Mouse (Mus musculus) left cerebral cortex, postnatal 36 days (tissue): Measurements from ENCODE around the gene Adgrv1. TPM values are rescaled to one million over a fixed set of nuclear protein-coding genes. Genes with fewer than 3 reads are reported as not detected.

Experiments
- DNase-seq, 2 experiments: peaks; one replicate each; pipeline ENCODE4 v3.0.0; 2021 to 2022; ENCODE audit warnings: low spot score in 2 of 2, mixed read lengths in 1 of 2
- intact Hi-C: fragments of 180-260 bp; cut with DNase I; formaldehyde crosslinking; loops from one replicate; pipeline ENCODE4 v1.15.1; 2025
- total RNA-seq, 2 experiments: library from RNA; stranded (reverse); gene quantifications; 2 replicates each; pipeline ENCODE4 v1.2.3; 2021

Gene Adgrv1
- total RNA-seq, 2 experiments from 2014 or later: 1.4 to 1.6 TPM

DNA sequence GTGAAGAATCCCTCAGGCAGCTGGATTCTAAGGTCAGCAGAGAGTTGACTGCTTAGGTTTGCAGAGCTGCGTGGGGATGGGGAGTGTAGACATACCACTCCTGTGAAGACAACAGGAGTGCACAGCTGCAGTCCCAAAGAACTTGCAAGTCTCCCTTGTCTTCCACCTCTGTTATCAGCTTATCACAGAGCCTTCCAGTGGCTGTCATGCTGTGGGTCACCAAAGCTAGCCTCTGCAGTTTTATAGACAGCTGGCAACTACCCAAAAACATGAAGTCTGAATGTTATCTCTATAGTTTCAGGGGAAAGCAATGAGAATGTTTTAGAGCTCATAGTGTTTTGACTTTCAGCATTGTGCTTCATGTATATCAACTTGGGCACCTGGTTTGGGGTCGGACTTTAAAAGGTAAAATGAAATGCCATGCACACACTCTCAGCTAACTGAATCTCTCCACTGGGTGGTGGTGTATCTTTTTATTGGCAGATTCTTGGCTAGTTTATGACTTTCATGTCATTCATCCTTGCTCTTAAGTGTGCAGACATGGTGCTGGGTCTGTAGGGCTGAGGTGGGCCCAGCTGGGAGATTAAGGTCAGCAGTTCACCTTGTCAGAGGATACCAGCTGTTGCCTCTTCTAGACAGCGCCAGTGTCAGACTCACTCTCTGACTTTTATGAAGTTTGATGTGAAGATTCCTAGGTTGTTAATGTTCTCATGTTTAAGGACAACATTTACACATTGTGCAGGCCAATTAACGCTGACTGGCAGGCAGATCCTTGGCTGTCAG, 502.0 kb downstream of the Adgrv1 start:
- no peak for DNase-seq
- intact Hi-C loops: no loop called here

DNA sequence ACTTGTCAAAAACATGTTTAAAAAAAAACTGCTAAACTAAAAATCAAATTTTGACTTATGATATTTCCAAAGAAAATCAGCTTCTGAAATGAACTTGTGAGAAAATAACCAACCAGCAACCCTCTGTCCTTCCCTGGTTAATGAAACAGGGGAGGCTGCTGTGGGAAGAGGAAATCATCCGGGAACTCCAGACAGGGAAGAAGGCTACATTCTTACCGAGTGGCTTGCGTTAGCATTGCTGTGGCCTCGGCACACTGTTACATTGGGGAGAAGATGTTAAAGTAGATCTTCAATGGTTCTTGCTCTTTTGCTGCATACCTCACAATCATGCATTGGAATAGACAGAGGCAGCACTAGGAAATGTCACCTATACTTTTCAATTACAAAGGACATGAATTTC, 507.1 kb downstream of the Adgrv1 start:
- no peak for DNase-seq
- intact Hi-C loops: no loop called here

DNA sequence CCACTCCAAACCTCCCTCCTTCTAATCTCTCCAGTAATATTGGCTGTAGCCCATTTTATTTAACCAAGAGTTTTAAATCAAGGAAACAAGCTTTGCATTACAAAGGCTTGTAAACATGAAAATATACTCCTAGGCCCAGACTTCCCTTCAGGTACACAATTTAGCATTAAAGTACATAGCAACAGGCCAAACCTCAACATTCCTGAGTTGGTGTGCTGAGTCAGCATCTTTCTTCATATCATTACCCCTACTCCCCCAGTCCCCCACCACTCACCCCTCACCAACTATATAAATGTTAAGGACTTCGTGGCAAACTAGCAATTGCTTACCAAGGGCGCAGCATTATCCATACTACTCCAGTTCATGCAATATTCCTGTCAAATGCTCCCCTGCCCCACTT, 510.7 kb downstream of the Adgrv1 start:
- intact Hi-C loops: no loop called here
- no peak for DNase-seq

DNA sequence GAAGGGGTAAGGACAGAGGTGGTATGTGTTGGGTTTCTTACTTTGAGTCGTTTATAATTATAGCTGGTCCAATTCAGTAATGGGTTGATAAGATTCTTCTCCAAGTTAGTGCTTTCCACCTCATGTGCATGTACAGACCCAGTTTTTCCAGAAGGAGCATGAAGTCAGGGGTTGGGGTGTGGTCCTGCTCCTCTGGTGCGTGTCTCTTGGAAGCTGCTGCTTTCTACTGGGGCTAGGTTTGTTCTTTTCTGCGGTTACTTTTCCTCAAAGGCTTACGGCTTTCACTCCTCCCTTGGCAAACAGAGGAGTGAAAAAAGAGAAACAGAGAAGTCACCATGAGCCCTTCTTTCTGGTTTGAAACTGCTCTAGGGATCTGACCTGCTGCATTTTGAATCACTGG, 522.5 kb downstream of the Adgrv1 start:
- intact Hi-C loops: no loop called here
- no peak for DNase-seq

DNA sequence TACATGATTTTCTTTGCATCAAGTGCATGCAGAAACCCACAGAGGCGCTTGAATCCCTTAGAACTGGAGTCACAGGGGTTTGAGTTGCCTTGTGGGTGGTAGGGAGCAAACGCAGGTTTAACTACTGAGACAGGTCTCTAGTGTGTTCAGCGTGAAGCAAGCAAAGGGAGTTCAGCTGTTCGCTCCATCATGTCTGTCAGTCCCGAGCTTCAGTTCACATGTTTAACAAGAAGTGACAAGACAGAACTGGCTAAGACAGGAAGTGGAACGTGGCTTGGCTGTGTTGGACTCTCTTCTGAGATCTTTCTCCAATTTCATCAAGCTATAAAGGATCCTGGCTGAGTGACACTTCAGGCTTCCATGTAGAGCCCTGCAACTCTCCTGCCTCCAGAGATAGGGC, 523.3 kb downstream of the Adgrv1 start:
- no peak for DNase-seq
- intact Hi-C loops: no loop called here

DNA sequence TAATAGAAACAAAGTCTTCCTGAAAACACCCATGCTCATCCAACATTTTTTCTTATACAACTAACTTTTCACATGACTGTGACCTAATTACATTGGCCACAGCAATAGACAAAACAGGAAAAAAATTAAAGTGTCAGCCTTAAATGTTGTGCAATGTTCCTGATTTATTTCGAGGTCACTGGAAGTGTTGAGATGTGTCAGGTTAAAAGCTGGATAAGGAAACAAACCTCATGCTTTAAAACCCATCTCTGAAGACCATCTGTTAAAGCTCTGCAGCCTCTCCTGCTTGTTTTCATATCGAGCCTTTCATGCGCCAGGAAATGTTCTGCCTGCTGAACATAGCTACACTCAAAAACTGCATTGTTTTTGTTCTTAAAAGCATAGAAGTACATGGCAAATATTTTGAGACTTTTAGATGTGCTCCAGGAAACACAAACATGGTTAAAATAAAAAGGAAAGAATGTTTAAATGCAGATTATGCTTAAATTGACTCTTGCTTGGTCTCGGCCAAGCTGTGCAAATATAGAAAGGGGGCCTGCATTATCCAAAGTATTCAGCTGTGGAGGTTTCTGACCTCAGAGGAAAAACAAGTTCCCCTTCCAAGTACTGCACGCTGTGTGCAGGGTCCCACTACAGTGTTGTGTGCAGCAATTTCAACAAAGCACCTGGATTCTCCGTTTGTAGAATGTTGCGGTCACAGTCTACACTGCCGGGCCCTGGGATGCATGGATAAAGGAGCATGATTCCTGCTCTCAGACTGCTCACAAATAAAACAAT, 524.2 kb downstream of the Adgrv1 start:
- intact Hi-C loops: no loop called here
- no peak for DNase-seq

DNA sequence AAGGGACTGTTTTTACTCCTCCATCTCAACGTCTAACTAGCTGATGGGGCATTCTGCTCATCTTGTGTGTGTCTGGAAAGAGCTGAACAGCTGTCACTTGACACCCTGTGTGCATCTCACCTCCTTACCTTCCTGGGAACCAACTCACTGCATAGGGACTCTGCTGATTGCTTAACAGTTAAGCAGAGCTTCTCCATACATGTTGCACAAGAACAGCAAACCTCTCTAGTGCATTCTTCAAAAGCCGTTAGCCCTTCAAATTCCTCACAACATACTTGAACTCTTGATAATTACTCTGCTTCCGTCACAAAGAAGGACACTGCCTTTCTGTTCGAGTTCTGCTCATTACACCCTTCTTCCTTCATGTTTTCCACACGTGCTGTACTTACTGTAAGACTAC, 525.5 kb downstream of the Adgrv1 start:
- no peak for DNase-seq
- intact Hi-C loops: no loop called here

DNA sequence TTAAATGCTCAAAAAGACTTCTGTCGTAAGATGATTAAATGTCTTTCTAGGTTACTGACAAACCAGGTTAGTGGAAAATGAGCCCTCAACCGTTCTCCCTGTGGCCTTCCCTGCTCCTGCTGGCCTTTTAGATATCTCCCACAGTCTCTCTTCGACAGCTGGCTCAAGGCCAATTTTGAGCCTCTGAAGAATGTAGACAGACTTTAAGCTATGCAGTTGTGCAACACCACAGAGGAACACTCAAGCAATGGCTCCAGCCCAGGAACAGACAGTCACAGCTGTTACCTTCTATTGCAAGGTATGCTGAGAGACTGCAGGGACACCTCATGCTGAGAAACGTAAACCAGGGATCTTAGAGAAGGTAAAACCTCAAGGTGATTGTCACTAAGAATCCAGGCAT, 529.2 kb downstream of the Adgrv1 start:
- intact Hi-C loops: no loop called here
- no peak for DNase-seq

DNA sequence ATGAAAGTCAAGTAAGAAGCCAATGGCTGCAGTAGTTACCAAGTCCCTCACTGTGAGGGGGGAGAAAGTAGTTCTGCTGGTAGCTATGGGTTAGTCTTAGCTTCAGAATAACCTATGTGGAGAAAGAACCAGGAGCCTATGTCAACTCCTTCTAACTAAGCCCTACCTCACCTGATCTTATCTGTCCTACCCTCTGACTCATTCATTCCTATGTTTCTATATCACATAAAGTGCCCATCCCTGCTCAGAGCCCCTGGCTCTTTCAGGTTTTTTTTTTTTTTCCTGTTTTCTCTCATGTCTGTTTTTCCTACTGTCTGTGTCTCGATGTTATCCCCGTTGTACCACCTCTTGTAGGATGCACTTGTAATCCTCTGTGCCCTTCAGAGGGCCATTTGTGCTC, 536.5 kb downstream of the Adgrv1 start:
- DNase-seq: no peak
- intact Hi-C loops: no loop called here

DNA sequence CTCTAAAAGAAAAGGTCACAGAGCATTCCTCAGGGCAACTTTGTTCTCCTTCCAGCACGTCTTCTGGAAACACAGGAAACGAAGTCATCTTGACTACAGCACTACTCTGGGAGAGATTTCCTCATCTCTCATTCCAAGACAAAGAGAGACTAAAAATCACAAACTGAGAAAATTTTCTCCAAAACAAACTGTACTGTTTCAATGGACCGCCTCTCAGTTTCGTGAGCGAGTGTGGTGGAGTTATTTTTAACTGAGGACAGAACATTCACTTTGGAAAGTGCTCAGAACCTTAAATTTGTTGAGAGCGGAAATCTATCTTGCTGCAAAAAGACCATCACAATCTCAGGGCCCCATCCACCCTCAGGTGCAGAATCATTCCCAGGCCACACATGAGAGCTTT, 538.4 kb downstream of the Adgrv1 start:
- intact Hi-C loops: no loop called here
- DNase-seq: peak; percentile 19 to 22

DNA sequence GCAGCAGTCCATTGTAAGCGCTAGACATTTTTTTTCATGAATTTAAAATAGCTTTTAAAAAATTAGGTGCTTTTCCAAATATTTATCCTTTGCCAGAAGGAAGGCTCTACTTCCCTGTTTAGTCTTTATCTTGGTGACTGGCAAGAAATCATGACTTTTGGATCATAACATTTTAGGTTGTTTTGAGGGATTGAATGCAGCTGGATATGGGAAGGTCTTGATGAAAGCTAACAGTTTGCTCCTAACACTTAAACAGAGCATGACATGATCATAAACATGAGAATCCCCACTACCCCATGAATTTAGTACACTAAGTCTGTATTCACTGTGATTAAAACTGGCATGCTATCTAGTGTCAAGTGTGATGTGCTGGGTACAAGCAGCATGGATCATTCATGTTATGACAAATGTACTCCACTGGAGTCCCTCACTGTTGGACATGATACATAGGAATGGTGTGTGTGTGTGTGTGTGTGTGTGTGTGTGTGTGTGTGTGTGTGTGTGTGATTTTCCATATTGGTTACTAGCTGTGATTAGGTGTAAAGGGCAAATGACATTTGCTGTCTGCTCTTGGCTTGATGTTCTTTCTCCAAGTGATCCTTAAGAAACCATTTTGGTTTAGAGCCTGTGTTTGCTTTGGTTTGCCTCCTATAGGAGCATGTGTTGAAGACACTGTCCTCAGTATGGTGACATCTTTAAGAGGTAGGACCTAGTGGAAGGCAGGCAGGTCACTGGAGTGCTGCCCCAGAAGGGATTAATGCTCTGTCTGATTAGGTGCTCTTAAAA, 542.7 kb downstream of the Adgrv1 start:
- intact Hi-C loops: no loop called here
- no peak for DNase-seq

DNA sequence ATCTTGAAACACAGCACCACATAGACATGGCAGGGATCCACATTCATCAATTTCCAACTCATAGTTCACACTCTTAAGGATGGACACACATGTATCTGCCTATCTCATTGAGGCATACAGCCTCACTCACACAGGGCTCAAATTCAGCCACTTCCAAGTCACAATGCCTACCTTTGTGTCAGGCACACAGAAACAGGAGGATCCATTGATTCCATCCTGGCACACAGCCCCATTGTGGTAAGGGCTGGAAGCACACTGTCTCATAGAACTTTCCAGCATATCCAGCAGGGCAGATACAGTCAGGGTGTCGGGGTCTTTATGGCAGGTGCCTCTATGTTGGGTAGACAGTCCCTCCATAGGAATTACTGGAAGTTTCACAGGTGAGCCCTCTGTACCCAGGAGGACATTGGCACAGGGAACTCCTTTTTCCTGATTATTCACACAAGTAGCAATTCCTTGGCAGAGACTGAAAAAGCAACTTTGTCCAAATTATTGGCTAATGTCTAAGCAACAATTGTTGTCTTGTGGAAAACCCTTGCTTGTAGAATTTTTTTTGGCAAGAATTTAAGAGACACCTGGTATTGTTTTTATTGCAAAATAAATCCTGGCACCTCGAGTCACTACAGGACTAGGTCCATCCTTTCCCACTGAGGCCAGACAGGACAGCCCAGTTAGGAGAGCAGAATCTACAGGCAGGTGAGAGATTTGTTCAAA, 545.8 kb downstream of the Adgrv1 start:
- intact Hi-C loops: no loop called here
- DNase-seq: no peak

DNA sequence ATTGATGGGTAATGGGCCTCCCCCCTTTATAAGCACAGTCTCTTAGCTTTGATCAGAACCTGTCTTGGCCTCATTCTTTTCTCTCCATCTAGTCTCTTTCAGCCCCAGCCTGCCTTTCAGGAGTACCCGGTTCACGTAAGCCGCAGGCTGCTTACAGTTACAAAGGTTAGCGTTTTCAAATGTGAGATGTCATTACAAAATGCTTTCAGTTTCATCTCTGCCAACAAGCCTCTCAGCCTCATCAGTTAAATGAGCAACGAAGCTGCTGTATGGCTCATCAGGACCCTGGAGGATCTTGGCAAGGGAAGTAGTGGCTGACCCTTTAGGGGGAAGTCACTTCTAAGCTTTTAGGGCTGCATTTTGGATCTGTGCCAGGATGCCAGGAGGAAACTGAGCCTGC, 560.7 kb downstream of the Adgrv1 start:
- intact Hi-C loops: no loop called here
- no peak for DNase-seq

DNA sequence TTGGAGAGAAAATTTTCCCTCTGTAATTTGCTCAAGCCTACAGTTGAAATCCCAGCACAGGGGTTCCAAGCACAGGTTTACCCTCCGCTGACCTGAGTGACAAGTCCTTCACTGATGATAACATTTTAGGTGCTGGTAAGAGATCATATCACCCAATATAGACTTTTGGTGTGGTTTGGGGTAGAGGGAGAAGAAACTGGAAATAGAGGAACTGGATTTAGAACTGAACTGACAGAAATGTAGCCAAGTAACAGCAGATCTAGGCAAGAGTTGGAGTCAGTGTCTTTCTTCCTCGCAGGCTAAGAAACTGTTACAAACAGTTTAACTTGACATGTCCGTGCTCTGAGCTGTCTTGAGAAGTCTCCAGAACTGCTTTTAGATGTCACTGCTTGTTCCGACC, 581.5 kb downstream of the Adgrv1 start:
- intact Hi-C loops: no loop called here
- DNase-seq: no peak

DNA sequence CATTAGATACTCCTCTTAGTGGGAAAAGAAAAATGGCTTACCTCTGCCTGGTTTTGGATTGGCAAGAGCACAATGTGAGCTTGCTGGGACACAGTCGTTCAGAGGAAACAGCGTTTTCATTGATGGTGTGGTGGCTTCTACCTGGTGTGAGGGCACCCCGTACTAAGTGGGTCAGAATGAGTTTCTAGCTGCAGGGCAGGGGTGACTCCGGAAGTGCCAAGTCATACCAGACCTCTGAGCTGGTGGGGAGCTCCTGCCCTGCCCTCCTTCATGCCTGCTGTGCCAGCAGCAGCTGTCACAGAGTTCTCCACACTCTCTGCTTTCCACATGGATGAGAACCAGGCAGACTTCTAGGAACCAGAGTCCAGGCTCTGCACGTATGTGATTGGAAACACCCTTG, 582.0 kb downstream of the Adgrv1 start:
- DNase-seq: no peak
- intact Hi-C loops: no loop called here

DNA sequence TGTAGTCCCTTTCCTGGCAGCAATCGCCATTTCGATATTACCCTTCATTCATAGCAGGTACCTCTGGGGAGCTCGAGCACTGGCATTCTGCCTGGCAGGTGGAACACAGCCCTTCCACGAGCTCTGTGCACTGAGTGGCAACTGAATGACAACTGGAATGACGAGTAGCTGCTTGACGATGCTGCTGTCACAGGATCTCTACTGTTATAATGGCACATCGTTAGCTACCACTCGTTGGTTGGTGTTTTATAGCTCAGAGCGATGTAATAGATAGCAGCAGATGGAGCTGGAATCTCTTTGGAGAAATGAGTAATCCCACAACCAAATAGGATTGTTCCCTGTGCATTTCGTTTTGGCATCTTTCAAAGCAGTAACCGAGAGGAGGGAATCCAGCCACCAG, 587.6 kb downstream of the Adgrv1 start:
- no peak for DNase-seq
- intact Hi-C loops: no loop called here
